Mouse (Mus musculus) bone marrow macrophage, adult 2 months (primary cell): ENCODE results near the gene Omg. TPM values are rescaled to one million over a fixed set of nuclear protein-coding genes. Genes with fewer than 3 reads are reported as not detected.

Experiments
- H3K27ac ChIP-seq: 2 replicates; pipeline ENCODE4 v1.5.1; 2012; ENCODE audit warnings: low read depth, low read length; ENCODE audit not compliant: insufficient read depth
- H3K4me1 ChIP-seq: 2 replicates; pipeline ENCODE4 v1.6.1; 2012; ENCODE audit warnings: low read length; ENCODE audit not compliant: control insufficient read depth, insufficient read depth
- H3K4me3 ChIP-seq: 2 replicates; pipeline ENCODE4 v1.5.1; 2012; ENCODE audit warnings: mild to moderate bottlenecking, low read length, moderate library complexity; ENCODE audit not compliant: insufficient read depth
- CTCF ChIP-seq: IDR thresholded peaks from 2 replicates; pipeline ENCODE4 v1.5.1; 2012; ENCODE audit warnings: low read depth, mild to moderate bottlenecking, low read length, moderate library complexity
- POLR2A ChIP-seq: IDR thresholded peaks from 2 replicates; pipeline ENCODE4 v1.6.1; 2012; ENCODE audit warnings: mild to moderate bottlenecking, low read depth, low read length, borderline replicate concordance
- polyA plus RNA-seq: library from polyadenylated mRNA; stranded (reverse); fragments of >200 nt; gene quantifications from 2 replicates; pipeline ENCODE4 v1.2.4, GENCODE M21; 2012; ENCODE audit not compliant: missing spikeins, insufficient read depth, insufficient read length

Omg gene
- 0.48 TPM in 1 of 2 replicates, not detected in the other for polyA plus RNA-seq

GRCm38 (mm10) chr11:79503845-79504244 is at the start of gene Omg:
Omg (minus strand) TSS chr11:79504084.
- Histone ChIP-seq H3K4me3 (no peak within 1 kb of the TSS), H3K27ac (no peak within 1 kb of the TSS), H3K4me1 (no peaks in the 10 kb centered on the region)
- no peak for TF ChIP-seq POLR2A
- no peak for TF ChIP-seq CTCF

- no peak overlapping the region for H3K4me3 ChIP-seq
- TF ChIP-seq CTCF: no peak
These were observed 48.7 kb upstream of the Omg start for GRCm38 (mm10) chr11:79552622-79553021.

DNA sequence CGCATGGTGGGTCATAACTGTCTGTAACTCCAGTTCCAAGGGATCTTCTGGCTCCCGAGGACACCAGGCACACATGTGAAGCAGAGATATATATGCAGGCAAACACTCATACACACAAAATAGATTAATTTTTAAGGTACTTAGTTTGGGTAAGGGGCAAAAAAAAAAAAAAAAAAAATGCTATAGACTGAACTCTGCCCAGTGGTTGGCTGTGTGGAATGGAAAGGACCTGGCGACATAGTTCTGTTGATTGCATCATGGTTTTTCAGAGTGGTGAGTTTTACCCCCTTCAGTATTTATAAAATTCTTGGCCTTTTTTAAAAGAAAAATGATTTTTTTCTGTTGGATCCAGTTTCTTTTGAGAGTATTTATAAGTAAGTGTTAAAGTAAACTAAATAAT is 32.4 kb upstream of the Omg start:
- H3K4me1 ChIP-seq: peaks cover 32% of the 10 kb centered on the region
- TF ChIP-seq CTCF (no peak), POLR2A (no peak)

More at GRCm38 (mm10) chr11:79552622-79553021, 48.7 kb upstream of the Omg start:
- H3K27ac ChIP-seq: no peak overlapping the region
- no peaks in the 10 kb centered on the region for H3K4me1 ChIP-seq

DNA sequence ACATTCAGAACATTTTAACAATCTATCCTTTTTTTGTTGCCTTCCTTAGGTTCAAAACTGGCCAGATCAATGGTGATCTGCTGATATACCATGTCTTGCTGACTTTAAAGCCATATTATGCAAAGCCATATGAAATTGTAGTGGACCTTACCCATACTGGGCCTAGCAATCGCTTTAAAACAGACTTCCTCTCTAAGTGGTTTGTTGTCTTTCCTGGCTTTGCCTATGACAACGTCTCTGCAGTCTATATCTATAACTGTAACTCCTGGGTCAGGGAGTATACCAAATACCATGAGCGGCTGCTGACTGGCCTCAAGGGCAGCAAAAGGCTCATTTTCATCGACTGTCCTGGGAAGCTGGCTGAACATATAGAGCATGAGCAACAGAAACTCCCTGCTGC is 31.7 kb upstream of the Omg start:
- Histone ChIP-seq H3K4me1 (peaks cover 39% of the 10 kb centered on the region), H3K4me3 (no peak overlapping the region), H3K27ac (no peak overlapping the region)
- TF ChIP-seq POLR2A (no peak), CTCF (no peak)

More for the DNA sequence above, 32.4 kb upstream of the Omg start:
- no peak overlapping the region for H3K4me3 ChIP-seq
- no peak overlapping the region for H3K27ac ChIP-seq

DNA sequence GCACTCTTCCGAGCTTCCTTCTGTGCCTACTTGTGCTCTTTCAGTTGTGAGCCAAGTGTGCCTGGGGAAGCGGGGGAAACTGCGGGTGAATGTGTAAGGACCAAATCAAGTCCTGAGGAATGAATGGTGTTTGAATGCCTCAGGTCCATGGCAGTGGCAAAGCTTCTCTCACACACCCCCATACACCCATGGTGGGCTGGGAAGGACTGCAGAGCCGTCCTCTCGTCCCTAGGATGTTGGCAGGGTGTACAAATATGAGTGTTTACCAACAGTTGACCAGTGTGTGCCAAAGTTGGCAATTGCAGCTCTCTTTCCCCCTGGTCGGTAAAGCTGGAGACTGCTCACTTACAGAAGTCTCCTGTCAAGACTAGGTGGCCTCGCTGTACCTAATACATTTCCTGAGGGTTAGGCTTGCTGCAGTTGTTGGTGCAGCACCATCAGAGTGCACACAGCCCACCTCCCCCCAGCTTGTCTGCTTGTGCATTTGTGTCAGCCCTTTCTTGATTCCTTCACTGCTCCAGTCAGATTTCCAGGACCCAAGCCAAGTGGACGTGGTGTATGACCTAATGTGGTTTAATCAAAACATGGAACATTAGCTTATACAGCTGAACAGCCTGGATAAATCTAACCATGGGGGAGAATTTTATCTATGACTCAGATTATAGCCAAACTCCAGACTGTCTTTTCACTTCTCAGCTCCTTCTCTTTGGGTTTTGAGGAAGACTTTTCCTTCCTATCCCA is 30.2 kb upstream of the Omg start:
- H3K27ac ChIP-seq: no peak overlapping the region
- H3K4me1 ChIP-seq: peaks cover 39% of the 10 kb centered on the region
- TF ChIP-seq CTCF (no peak), POLR2A (no peak)
- H3K4me3 ChIP-seq: no peak overlapping the region

DNA sequence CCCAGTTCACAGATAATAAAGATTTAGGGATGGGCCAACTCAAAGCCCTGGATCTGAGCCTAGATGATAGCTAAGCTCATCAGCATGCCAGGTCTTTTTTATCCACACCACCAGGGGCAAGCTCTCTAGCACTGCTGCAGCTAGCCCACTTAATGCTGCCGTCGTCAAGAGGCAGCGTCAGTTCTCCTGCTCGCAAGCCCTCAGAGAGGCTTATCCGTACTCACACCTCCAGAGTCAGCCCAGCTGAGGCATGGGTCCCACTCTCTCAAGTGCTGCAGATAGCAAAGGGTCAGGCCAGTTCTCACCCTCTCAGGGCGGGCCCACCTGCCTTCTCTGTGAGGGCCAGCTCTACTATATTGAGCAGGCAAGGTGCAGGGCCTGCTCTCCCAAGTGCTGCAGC is 29.4 kb upstream of the Omg start:
- peaks cover 39% of the 10 kb centered on the region for H3K4me1 ChIP-seq
- no peak for TF ChIP-seq CTCF
- TF ChIP-seq POLR2A: no peak
- H3K27ac ChIP-seq: no peak overlapping the region
- H3K4me3 ChIP-seq: no peak overlapping the region

GRCm38 (mm10) chr11:79531485-79531884 is 27.6 kb upstream of the Omg start:
- H3K27ac ChIP-seq: no peak overlapping the region
- peaks cover 43% of the 10 kb centered on the region for H3K4me1 ChIP-seq
- H3K4me3 ChIP-seq: no peak overlapping the region
- TF ChIP-seq CTCF: no peak
- TF ChIP-seq POLR2A: no peak

DNA sequence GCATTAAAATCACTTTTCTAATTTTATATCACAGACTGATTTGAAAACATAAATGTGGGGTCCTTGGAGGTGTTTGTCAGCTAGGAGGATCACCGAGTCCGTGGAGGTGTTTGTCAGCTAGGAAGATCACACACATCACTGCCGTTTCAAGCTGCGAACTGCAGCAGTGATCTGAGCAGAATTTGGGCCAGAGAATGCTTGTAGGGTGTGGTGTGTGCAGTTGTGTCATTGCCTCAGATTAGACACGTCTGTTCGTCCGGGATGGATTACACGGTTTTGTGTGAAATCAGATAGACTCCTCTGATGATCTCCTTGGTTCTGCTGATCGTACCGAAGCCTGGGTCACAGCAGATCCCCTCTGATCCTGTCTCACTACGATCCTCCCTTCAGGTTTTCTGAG is 26.9 kb upstream of the Omg start:
- TF ChIP-seq POLR2A (no peak), CTCF (no peak)
- H3K4me1 ChIP-seq: peaks cover 45% of the 10 kb centered on the region
- H3K4me3 ChIP-seq: peak overlapping the region; percentile 21
- H3K27ac ChIP-seq: peak overlapping the region; percentile 32

DNA sequence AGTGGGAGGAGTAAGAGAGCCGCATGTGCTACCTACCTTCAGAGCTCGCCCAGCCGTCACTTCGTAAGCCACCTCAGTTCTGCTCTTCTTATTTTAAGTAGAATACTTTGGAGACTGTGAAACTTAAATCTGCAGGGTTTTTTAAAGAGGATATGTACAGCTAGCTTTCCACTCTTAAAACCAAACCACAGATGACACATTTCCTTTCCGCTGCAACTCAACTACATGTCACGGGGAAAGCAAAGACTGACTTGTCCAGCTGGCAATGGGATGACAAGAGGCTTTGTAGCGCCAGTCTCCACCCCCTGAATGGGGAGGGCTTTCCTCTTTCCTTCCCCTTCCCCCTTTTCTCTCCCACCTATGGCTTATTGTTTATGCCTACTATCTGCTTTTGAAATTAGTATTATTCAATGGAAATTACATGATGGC is 26.5 kb upstream of the Omg start, which contains the start of the genes Evi2 and Evi2a:
Evi2 (minus strand) TSS at position 257 of the 429 bp plus-strand sequence.
Evi2a (minus strand) TSS at position 277 of the 429 bp plus-strand sequence.
- H3K27ac ChIP-seq: peak within 1 kb of the TSS; percentile 93
- TF ChIP-seq CTCF: no peak
- TF ChIP-seq POLR2A: no peak
- H3K4me1 ChIP-seq: peaks cover 44% of the 10 kb centered on the region
- H3K4me3 ChIP-seq: peak within 1 kb of the TSS; percentile 68

DNA sequence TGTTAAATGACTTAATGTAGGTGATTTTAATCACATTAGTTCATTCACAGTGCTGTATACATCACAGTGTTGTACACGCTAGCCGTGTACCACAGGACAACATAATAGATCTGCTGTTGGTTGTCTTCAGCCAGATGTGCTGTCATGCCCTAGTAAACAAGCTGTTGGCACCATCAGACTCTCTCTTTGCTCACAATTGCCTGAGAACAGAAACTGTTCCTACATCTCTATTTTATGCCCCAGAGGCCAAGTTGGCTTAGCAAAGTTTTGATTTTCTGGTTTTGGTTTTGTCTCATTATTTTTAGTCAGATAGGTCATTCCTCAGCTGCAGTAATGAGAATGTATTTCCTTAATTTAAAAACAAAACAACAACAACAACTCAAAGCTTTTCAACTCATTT is 25.9 kb upstream of the Omg start:
- H3K4me1 ChIP-seq: peaks cover 46% of the 10 kb centered on the region
- TF ChIP-seq CTCF: no peak
- TF ChIP-seq POLR2A: no peak
- H3K4me3 ChIP-seq: peak overlapping the region; percentile 68
- peak overlapping the region; percentile 93 for H3K27ac ChIP-seq
